Mouse (Mus musculus) olfactory bulb, adult 2 months (tissue): ENCODE results near the gene Ube2g1. TPM values are rescaled to one million over a fixed set of nuclear protein-coding genes. Genes with fewer than 3 reads are reported as not detected.

Source experiments
- H3K27ac ChIP-seq: fragments of 200-500 bp; 2 replicates; pipeline ENCODE4 v1.5.1; 2012; ENCODE audit warnings: low read depth, low read length; ENCODE audit not compliant: insufficient read depth
- H3K4me1 ChIP-seq: fragments of 200-500 bp; 2 replicates; pipeline ENCODE4 v1.6.1; 2012; ENCODE audit warnings: low read length; ENCODE audit not compliant: control insufficient read depth, insufficient read depth
- H3K4me3 ChIP-seq: fragments of 200-500 bp; 2 replicates; pipeline ENCODE4 v1.5.1; 2012; ENCODE audit warnings: mild to moderate bottlenecking, low read depth, low read length, moderate library complexity; ENCODE audit not compliant: insufficient read depth
- CTCF ChIP-seq: fragments of 200-500 bp; IDR thresholded peaks from 2 replicates; pipeline ENCODE4 v1.5.1; 2012; ENCODE audit warnings: low read depth, mild to moderate bottlenecking, low read length, moderate library complexity; ENCODE audit not compliant: insufficient read depth
- POLR2A ChIP-seq: fragments of 200-500 bp; IDR thresholded peaks from 2 replicates; pipeline ENCODE4 v1.6.1; 2012; ENCODE audit warnings: mild to moderate bottlenecking, low read depth, low read length, moderate library complexity; ENCODE audit not compliant: insufficient read depth
- WGBS: fragments of 180-500 bp; shearing (Covaris S2); methylation state at CpG from one replicate; pipeline ENCODE4 v1.1.7; 2018; 5-methylcytosine and 5-hydroxymethylcytosine counted together
- polyA plus RNA-seq: library from polyadenylated mRNA; stranded (reverse); fragments of >200 nt; gene quantifications from 2 replicates; pipeline ENCODE4 v1.2.4, GENCODE M21; 2012; ENCODE audit warnings: low replicate concordance; ENCODE audit not compliant: missing spikeins, insufficient read depth, insufficient read length

The Ube2g1 gene
- polyA plus RNA-seq, 1 experiment: not detected

DNA sequence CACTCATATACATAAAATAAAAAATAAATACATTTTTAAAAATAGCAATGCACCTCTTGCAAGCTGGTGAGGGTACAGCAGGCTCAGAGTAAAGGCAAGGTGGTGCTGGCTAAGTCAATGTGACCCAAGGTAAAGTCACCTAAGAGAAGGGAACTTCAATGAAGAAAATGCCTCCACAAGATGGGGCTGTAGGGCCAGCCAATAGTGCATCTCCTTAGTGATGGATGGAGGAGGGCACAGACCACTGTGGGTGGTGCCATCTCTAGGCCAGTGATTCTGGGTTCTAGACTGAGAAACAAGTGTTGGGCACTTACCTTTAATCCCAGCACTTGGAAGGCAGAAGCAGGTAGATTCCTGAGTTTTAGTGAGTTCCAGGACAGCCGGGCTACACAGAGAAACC is 33.3 kb upstream of the Ube2g1 start:
- no peak overlapping the region for H3K4me3 ChIP-seq
- H3K4me1 ChIP-seq: 0 out of 2 replicates have a peak, but pooled peaks cover 3% of the 10 kb centered on the region
- 92% methylated on average over 1 of the region's 1 CpGs for whole genome bisulfite sequencing
- TF ChIP-seq CTCF: no peak
- TF ChIP-seq POLR2A: no peak
- H3K27ac ChIP-seq: no peak overlapping the region

DNA sequence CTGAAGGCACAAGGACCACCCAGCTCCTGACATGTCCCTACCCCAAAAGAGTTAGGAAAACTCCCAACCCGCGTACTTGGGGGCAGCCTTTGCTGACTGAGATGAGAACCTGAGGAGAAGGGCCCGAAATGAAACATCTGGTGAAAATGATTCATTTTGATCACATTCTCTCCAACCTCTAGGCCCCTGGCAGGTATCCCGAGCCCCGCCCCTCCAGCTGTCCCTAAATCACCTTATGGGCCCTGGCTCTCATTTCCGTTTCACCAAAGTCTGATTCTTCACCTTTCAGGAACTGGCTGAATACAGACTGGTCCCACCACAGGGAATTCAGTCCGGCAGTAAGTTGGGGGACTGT is 31.0 kb upstream of the Ube2g1 start:
- Histone ChIP-seq H3K4me3 (no peak overlapping the region), H3K27ac (no peak overlapping the region), H3K4me1 (0 out of 2 replicates have a peak, but pooled peaks cover 3% of the 10 kb centered on the region)
- 43% methylated on average over 7 of the region's 7 CpGs for WGBS
- TF ChIP-seq POLR2A (no peak), CTCF (no peak)

DNA sequence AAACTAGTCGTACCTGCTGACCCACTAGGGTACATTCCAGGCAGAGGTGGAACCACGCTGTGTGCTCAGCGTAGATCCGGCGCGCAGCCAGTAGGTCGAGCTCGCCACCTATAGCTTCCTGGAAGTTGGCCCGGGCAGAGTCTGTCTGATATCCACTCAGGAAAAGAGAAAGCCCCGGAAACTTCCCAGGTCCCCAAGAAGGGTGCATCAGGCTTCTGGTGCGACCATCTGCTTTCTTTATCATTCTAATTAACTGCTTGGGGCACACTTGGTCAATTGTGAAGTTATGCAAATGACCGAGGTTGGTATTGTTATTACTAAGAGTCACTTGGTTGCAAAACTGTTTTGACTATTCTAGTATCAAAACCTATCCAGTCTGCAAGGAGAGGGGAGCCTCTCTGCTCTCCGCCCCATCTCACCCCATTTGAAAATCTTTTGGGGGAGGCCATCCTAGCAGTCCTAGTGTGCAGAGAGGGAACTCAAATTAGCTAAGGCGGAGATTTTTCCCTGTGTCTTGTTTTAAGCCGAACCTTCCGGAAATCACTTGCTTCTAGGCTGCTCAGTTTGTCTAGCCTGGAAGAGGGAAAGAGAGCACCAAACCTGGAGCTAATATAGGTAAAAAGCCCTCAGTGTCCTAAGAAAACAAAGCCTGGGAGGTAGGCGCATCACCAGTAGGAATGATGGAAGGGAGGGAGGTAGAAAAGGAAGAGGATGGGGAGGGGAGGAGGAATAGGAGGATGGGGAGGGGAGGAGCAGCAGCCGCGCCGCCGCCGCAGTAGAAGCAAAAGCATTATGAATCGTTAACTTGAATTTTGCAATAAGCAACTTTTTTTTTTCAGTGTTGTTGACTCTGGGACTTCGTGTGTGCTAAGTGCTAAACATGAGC is 30.4 kb upstream of the Ube2g1 start:
- peak overlapping the region; percentile 32 for H3K4me3 ChIP-seq
- no peak for TF ChIP-seq CTCF
- no peak for TF ChIP-seq POLR2A
- H3K27ac ChIP-seq: no peak overlapping the region; the same call in 1 of the 2 replicates
- 5% methylated on average over 24 of the region's 24 CpGs for WGBS
- 0 out of 2 replicates have a peak, but pooled peaks cover 3% of the 10 kb centered on the region for H3K4me1 ChIP-seq

DNA sequence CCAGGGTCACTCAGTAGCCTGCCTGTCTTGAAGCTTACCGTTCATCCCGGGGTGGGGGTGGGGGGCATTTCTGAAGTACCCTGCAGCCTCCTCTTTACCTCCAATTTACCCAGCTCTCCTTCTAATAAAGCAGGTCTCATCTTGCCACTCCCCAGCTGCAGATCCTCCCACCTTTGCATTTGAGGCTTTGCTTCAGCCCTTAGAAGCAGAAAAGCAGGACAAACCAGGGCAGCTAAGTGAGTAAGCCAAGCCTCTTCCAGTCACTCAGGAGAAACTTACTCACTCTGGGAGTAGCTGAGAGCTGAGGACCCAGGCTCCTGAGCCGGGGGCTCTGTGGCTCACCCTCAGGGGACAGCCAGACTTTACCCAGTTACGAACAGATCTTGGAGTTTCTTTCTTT is 28.6 kb upstream of the Ube2g1 start:
- WGBS: 84% methylated on average over 4 of the region's 4 CpGs
- no peak overlapping the region for H3K27ac ChIP-seq
- 0 out of 2 replicates have a peak, but pooled peaks cover 3% of the 10 kb centered on the region for H3K4me1 ChIP-seq
- no peak overlapping the region for H3K4me3 ChIP-seq
- TF ChIP-seq POLR2A (no peak), CTCF (no peak)

DNA sequence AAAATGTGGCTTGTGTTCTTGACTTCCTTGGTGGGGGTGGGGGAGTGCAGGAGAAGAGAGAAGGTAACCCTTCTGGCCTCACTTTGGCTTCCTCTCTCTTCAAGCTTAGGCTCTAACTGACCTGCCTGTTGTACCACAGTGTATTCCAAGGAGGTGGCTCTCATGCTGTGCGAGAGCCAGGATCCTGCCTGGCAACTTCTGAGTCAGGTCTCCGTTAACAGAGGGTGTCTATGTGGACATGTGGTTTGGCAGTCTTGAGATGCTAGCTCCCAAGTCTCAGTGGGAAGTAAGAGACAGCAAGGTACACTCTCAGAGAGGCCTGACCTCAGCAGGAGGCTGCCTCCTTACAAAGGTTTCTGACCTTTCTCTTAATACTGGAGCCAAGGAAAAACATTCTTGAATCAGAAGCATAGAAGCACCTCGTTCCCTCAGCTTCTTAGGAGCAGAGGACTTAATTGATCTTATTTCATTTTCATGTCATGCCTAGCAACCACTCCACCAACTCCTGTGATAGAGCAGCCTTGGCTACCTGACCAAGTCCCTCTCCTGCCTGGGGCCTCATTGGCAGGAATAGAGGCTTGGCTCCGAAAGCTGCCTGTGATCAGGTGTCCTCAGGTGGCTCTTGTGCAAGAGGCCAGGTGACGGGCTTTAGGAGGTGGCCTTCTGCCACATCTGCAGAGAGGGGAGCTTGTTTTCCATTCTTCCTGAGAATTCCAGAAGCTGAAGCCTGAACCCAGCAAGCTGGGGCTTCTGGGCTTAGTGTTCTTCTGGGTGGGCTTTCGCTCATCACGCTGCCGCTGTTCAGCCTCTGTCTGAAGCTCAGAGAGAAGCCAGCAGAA is 25.3 kb upstream of the Ube2g1 start:
- WGBS: 82% methylated on average over 8 of the region's 8 CpGs
- H3K4me3 ChIP-seq: no peak overlapping the region
- TF ChIP-seq POLR2A (no peak), CTCF (no peak)
- no peaks in the 10 kb centered on the region for H3K4me1 ChIP-seq
- H3K27ac ChIP-seq: no peak overlapping the region

DNA sequence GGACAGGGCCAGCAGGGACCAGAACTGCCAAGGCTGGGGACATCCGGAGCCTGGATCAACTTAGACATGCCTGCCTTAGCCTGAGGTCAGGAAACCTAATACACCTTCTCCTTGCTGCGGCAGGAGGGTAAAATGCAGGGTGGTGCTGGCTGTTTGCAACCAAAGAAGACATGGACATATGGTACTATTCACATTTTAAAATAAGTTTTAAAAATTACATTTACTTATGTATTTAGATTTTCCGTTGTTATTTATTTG is 24.7 kb upstream of the Ube2g1 start:
- H3K4me3 ChIP-seq: no peak overlapping the region
- TF ChIP-seq CTCF (no peak), POLR2A (no peak)
- WGBS: 89% methylated on average over 3 of the region's 3 CpGs
- no peaks in the 10 kb centered on the region for H3K4me1 ChIP-seq
- H3K27ac ChIP-seq: no peak overlapping the region

DNA sequence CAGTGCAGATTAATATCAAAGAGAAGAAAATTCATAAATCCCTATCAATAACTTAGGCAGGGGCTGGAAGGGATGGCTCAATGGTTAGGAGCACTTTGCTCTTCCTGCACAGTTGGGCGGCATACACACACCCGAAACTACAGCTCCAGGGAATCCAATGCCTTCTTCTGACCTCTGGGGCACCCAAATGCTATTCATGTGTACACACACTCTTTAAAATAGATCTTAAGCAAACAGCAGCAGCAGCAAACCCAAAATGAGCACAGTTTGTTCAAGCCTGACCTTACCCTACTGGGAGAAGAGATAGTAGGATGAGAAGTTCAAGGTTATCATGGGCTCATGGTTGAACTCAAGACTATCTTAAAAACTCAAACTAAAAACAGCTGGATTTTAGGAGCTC is 24.0 kb upstream of the Ube2g1 start:
- Histone ChIP-seq H3K4me1 (no peaks in the 10 kb centered on the region), H3K27ac (no peak overlapping the region), H3K4me3 (no peak overlapping the region)
- WGBS: 96% methylated on average over 2 of the region's 2 CpGs
- no peak for TF ChIP-seq CTCF
- no peak for TF ChIP-seq POLR2A

DNA sequence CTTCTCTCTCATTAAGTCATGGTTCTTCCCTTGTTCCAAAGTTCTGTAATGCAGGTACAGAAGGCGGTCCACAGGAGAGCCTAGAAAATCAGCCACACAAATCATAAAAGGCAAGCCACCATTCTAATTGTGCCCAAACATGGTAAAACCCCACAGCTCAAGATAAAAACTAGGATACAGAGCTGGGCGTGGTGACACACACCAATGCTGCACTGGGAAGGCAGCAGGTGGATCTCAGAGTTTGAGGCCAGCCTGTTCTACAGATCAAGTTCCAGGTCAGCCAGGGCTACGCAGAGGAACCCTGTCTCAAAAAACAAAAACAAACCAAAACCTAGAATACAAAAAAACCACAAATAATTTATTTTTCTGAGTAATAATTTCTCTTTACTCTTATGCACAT is 20.5 kb upstream of the Ube2g1 start:
- 96% methylated on average over 3 of the region's 3 CpGs for WGBS
- TF ChIP-seq CTCF (no peak), POLR2A (no peak)
- Histone ChIP-seq H3K4me3 (no peak overlapping the region), H3K4me1 (no peaks in the 10 kb centered on the region), H3K27ac (no peak overlapping the region)

DNA sequence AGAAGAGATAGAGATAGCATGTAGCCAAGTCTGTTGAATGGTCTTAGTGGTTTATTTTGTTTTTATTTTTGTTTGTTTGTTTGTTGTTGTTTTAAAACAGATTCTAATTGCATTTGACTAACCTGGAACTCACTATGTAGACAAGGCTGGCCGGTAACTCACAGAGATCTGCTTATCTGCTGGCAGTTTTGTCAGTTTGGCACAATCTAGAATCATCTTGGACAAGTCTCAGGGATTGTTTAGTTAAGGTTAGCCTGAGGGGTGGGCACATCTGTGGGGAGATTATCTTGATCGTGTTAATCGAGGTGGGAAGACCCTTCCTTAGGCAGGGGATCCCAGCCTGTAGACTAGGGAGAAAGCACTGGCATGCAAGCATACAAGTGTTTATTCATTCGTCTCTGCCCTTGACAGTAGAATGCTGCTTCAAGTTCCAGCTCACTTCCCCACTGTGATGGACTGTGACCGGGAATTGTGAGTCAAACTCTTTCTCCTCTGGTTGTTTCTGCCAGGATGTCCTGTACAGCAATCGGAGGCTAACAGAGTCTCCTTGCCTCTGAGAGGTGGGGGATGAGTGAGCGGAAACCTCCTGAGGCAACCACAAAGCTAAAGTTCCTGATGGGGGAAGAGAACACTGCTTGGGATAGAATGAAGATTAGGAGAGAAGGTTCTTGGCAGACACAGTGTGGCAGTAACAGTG is 19.4 kb upstream of the Ube2g1 start:
- TF ChIP-seq POLR2A (no peak), CTCF (no peak)
- no peak overlapping the region for H3K4me3 ChIP-seq
- H3K27ac ChIP-seq: no peak overlapping the region
- H3K4me1 ChIP-seq: no peaks in the 10 kb centered on the region
- 63% methylated on average over 7 of the region's 7 CpGs for WGBS
